Mouse (Mus musculus): Measurements from ENCODE around the gene St5. TPM values are rescaled to one million over a fixed set of nuclear protein-coding genes. Genes with fewer than 3 reads are reported as not detected.

St5 gene
- polyA plus RNA-seq, 1 experiment from 2014 or later: 40.3 TPM

GRCm38 (mm10) chr7:109694576-109695338, 8.6 kb downstream of the St5 start:
- no peak overlapping the region for H3K4me2 ChIP-seq (replicated peaks)

GRCm38 (mm10) chr7:109690961-109691360, 12.4 kb downstream of the St5 start:
- H3K9me3 ChIP-seq (replicated peaks): no peaks in the 10 kb centered on the region
- no peak overlapping the region for H3K4me3 ChIP-seq
- H3K27ac ChIP-seq: no peak overlapping the region
- H3K36me3 ChIP-seq: no peaks in the 10 kb centered on the region
- no peak overlapping the region for H3K4me2 ChIP-seq (replicated peaks)
- H3K4me1 ChIP-seq: no peaks in the 10 kb centered on the region
- no peak for ATAC-seq (ENCODE audit: low FRiP score)
- WGBS: 88% methylated on average over 5 of the region's 5 CpGs
- no peaks in the 10 kb centered on the region for H3K27me3 ChIP-seq
- no peak overlapping the region for H3K9ac ChIP-seq

More at GRCm38 (mm10) chr7:109694576-109695338, 8.6 kb downstream of the St5 start:
- H3K4me1 ChIP-seq: no peaks in the 10 kb centered on the region
- H3K27me3 ChIP-seq: no peaks in the 10 kb centered on the region
- no peaks in the 10 kb centered on the region for H3K36me3 ChIP-seq
- no peak overlapping the region for H3K27ac ChIP-seq
- WGBS: 71% methylated on average over 13 of the region's 13 CpGs
- no peaks in the 10 kb centered on the region for H3K9me3 ChIP-seq (replicated peaks)
- no peak overlapping the region for H3K4me3 ChIP-seq
- H3K9ac ChIP-seq: no peak overlapping the region
- no peak for ATAC-seq (ENCODE audit: low FRiP score)

GRCm38 (mm10) chr7:109690101-109690500, 13.3 kb downstream of the St5 start:
- H3K9ac ChIP-seq: no peak overlapping the region
- H3K27me3 ChIP-seq: no peaks in the 10 kb centered on the region
- no peaks in the 10 kb centered on the region for H3K9me3 ChIP-seq (replicated peaks)
- no peak overlapping the region for H3K4me2 ChIP-seq (replicated peaks)
- H3K36me3 ChIP-seq: no peaks in the 10 kb centered on the region
- H3K27ac ChIP-seq: no peak overlapping the region
- ATAC-seq (ENCODE audit: low FRiP score): no peak
- H3K4me3 ChIP-seq: no peak overlapping the region
- WGBS: 89% methylated on average over 3 of the region's 3 CpGs
- no peaks in the 10 kb centered on the region for H3K4me1 ChIP-seq

GRCm38 (mm10) chr7:109686585-109687128, 16.7 kb downstream of the St5 start:
- Histone ChIP-seq H3K9ac (no peak overlapping the region), H3K9me3 (replicated peaks) (no peaks in the 10 kb centered on the region), H3K27ac (no peak overlapping the region), H3K36me3 (no peaks in the 10 kb centered on the region), H3K4me2 (replicated peaks) (no peak overlapping the region), H3K27me3 (no peaks in the 10 kb centered on the region), H3K4me1 (no peaks in the 10 kb centered on the region), H3K4me3 (no peak overlapping the region)
- 51% methylated on average over 9 of the region's 9 CpGs for WGBS
- no peak for ATAC-seq (ENCODE audit: low FRiP score)

- H3K36me3 ChIP-seq: no peaks in the 10 kb centered on the region
- H3K4me2 ChIP-seq (replicated peaks): no peak overlapping the region
- no peaks in the 10 kb centered on the region for H3K9me3 ChIP-seq (replicated peaks)
- no peak for ATAC-seq (ENCODE audit: low FRiP score)
- H3K27me3 ChIP-seq: no peaks in the 10 kb centered on the region
- no peak overlapping the region for H3K27ac ChIP-seq
- no peak overlapping the region for H3K4me3 ChIP-seq
- H3K9ac ChIP-seq: no peak overlapping the region
- no peaks in the 10 kb centered on the region for H3K4me1 ChIP-seq
- WGBS: 100% methylated on average over 1 of the region's 1 CpGs
Measured at GRCm38 (mm10) chr7:109680879-109681278, 22.5 kb downstream of the St5 start.

GRCm38 (mm10) chr7:109680284-109680683, 23.1 kb downstream of the St5 start:
- H3K27me3 ChIP-seq: no peaks in the 10 kb centered on the region
- H3K9ac ChIP-seq: no peak overlapping the region
- WGBS: 90% methylated on average over 2 of the region's 2 CpGs
- H3K36me3 ChIP-seq: no peaks in the 10 kb centered on the region
- H3K4me2 ChIP-seq (replicated peaks): no peak overlapping the region
- ATAC-seq (ENCODE audit: low FRiP score): no peak
- no peaks in the 10 kb centered on the region for H3K4me1 ChIP-seq
- H3K4me3 ChIP-seq: no peak overlapping the region
- no peaks in the 10 kb centered on the region for H3K9me3 ChIP-seq (replicated peaks)
- no peak overlapping the region for H3K27ac ChIP-seq

- ATAC-seq (ENCODE audit: low FRiP score): no peak
- H3K4me3 ChIP-seq: no peak overlapping the region
- H3K27ac ChIP-seq: no peak overlapping the region
- no peak overlapping the region for H3K4me2 ChIP-seq (replicated peaks)
- no peaks in the 10 kb centered on the region for H3K27me3 ChIP-seq
- no peak overlapping the region for H3K9ac ChIP-seq
- WGBS: 71% methylated on average over 4 of the region's 4 CpGs
- no peaks in the 10 kb centered on the region for H3K36me3 ChIP-seq
- no peaks in the 10 kb centered on the region for H3K9me3 ChIP-seq (replicated peaks)
- peaks cover 9% of the 10 kb centered on the region; the same call in 1 of the 2 replicates for H3K4me1 ChIP-seq
Measured at GRCm38 (mm10) chr7:109674944-109675628, 28.3 kb downstream of the St5 start.

- peak; percentile 95 for ATAC-seq (ENCODE audit: low FRiP score)
- no peaks in the 10 kb centered on the region for H3K27me3 ChIP-seq
- H3K4me3 ChIP-seq: peak overlapping the region; percentile 50
- H3K36me3 ChIP-seq: no peaks in the 10 kb centered on the region
- H3K4me2 ChIP-seq (replicated peaks): peak overlapping the region; percentile 85
- H3K4me1 ChIP-seq: peaks cover 9% of the 10 kb centered on the region; the same call in 1 of the 2 replicates
- peak overlapping the region; percentile 78 for H3K27ac ChIP-seq
- H3K9ac ChIP-seq: peak overlapping the region; percentile 75
- WGBS: under 1% methylated on average over 33 of the region's 44 CpGs
- no peaks in the 10 kb centered on the region for H3K9me3 ChIP-seq (replicated peaks)
Measured at GRCm38 (mm10) chr7:109671581-109672471, 31.6 kb downstream of the St5 start.

- 79% methylated on average over 5 of the region's 5 CpGs for WGBS
- no peaks in the 10 kb centered on the region for H3K27me3 ChIP-seq
- no peak overlapping the region for H3K9ac ChIP-seq
- H3K27ac ChIP-seq: no peak overlapping the region
- peaks cover 9% of the 10 kb centered on the region; the same call in 1 of the 2 replicates for H3K4me1 ChIP-seq
- no peak for ATAC-seq (ENCODE audit: low FRiP score)
- H3K4me3 ChIP-seq: no peak overlapping the region
- H3K4me2 ChIP-seq (replicated peaks): peak overlapping the region; percentile 19; the same call in 1 of the 2 replicates
- H3K36me3 ChIP-seq: no peaks in the 10 kb centered on the region
- no peaks in the 10 kb centered on the region for H3K9me3 ChIP-seq (replicated peaks)
Measured at GRCm38 (mm10) chr7:109669426-109670170, 33.8 kb downstream of the St5 start.

- Histone ChIP-seq H3K9ac (no peak overlapping the region), H3K4me3 (no peak overlapping the region), H3K4me2 (replicated peaks) (no peak overlapping the region), H3K9me3 (replicated peaks) (no peaks in the 10 kb centered on the region), H3K27me3 (no peaks in the 10 kb centered on the region), H3K27ac (no peak overlapping the region), H3K36me3 (no peaks in the 10 kb centered on the region), H3K4me1 (peaks cover 7% of the 10 kb centered on the region; the same call in 1 of the 2 replicates)
- 80% methylated on average over 5 of the region's 5 CpGs for WGBS
- no peak for ATAC-seq (ENCODE audit: low FRiP score)
Measured at GRCm38 (mm10) chr7:109666664-109667063, 36.7 kb downstream of the St5 start.

GRCm38 (mm10) chr7:109662626-109663025, 40.8 kb downstream of the St5 start:
- no peak overlapping the region for H3K27ac ChIP-seq
- no peak overlapping the region for H3K9ac ChIP-seq
- ATAC-seq (ENCODE audit: low FRiP score): no peak
- H3K9me3 ChIP-seq (replicated peaks): no peaks in the 10 kb centered on the region
- no peaks in the 10 kb centered on the region for H3K4me1 ChIP-seq
- H3K27me3 ChIP-seq: no peaks in the 10 kb centered on the region
- H3K36me3 ChIP-seq: no peaks in the 10 kb centered on the region
- WGBS: 89% methylated on average over 4 of the region's 4 CpGs
- H3K4me2 ChIP-seq (replicated peaks): no peak overlapping the region
- no peak overlapping the region for H3K4me3 ChIP-seq

Data from hindbrain, embryonic 12.5 days (tissue).